Mouse (Mus musculus): ENCODE measurements around the gene Actl11. TPM values are rescaled to one million over a fixed set of nuclear protein-coding genes. Genes with fewer than 3 reads are reported as not detected.

Gene Actl11
- polyA plus RNA-seq, 1 experiment from 2014 or later = not detected

GRCm38 (mm10) chr9:107970311-107970710 is 42.0 kb downstream of the Actl11 start:
- Histone ChIP-seq H3K4me3 (no peak overlapping the region), H3K27ac (replicated peaks) (no peak overlapping the region), H3K27me3 (ENCODE audit: low read depth, poor library complexity, severe bottlenecking) (no peaks in the 10 kb centered on the region), H3K4me1 (no peaks in the 10 kb centered on the region), H3K9me3 (replicated peaks) (no peaks in the 10 kb centered on the region), H3K36me3 (peaks cover 73% of the 10 kb centered on the region)
- WGBS = 92% methylated on average over 5 of the region's 5 CpGs
- DNase-seq (ENCODE audit: low spot score) = no peak

DNA sequence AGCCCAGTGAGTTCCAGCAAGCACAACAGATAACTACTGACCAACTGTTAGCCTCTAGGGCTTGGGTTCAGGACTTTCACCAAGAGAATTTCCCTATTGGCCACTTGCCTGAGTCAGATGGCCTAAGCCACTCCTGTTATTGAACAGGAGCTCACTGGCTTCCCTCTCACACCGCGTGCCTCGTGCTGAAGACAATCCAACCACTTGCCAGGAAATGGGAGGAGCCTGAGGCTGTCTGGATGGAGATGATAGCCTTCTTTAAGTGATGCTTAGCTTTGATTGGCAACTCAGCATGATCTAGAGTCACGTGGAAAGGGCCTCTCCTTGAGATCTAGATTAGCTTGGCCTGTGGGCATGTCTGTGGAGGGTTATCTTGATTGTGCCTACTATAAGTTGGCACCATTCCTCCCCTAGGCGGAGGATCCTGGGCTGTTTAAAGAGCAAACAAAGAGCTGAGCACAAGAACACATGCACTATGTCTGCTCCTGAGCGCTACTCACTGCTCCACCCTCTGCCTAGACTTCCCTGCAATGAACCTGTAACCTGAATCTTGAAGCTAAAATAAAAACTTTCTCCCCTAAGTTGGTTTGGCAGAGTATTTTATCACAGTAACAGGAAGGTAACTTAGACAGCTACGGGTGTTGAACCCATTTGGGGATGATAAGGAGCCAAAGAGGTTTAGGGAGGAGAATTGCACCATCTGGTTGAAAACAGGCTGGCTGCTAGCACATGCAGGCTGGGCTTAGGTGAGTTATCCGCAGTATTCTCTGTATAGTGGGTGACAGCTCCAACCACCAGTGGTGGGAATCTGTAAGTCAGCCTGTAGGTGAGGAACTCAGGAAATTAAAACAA is 43.6 kb downstream of the Actl11 start:
- Histone ChIP-seq H3K27me3 (ENCODE audit: low read depth, poor library complexity, severe bottlenecking) (no peaks in the 10 kb centered on the region), H3K36me3 (peaks cover 57% of the 10 kb centered on the region), H3K9me3 (replicated peaks) (no peaks in the 10 kb centered on the region), H3K4me3 (no peak overlapping the region), H3K4me1 (0 out of 2 replicates have a peak, but pooled peaks cover 3% of the 10 kb centered on the region), H3K27ac (replicated peaks) (no peak overlapping the region)
- no peak for DNase-seq (ENCODE audit: low spot score)
- 83% methylated on average over 8 of the region's 8 CpGs for WGBS

GRCm38 (mm10) chr9:107974491-107975171 is 46.4 kb downstream of the Actl11 start:
- Histone ChIP-seq H3K27ac (replicated peaks) (no peak overlapping the region), H3K27me3 (ENCODE audit: low read depth, poor library complexity, severe bottlenecking) (no peaks in the 10 kb centered on the region), H3K4me1 (0 out of 2 replicates have a peak, but pooled peaks cover 3% of the 10 kb centered on the region), H3K4me3 (no peak overlapping the region), H3K9me3 (replicated peaks) (no peaks in the 10 kb centered on the region), H3K36me3 (peaks cover 34% of the 10 kb centered on the region)
- WGBS = 81% methylated on average over 10 of the region's 10 CpGs
- DNase-seq (ENCODE audit: low spot score) = no peak

DNA sequence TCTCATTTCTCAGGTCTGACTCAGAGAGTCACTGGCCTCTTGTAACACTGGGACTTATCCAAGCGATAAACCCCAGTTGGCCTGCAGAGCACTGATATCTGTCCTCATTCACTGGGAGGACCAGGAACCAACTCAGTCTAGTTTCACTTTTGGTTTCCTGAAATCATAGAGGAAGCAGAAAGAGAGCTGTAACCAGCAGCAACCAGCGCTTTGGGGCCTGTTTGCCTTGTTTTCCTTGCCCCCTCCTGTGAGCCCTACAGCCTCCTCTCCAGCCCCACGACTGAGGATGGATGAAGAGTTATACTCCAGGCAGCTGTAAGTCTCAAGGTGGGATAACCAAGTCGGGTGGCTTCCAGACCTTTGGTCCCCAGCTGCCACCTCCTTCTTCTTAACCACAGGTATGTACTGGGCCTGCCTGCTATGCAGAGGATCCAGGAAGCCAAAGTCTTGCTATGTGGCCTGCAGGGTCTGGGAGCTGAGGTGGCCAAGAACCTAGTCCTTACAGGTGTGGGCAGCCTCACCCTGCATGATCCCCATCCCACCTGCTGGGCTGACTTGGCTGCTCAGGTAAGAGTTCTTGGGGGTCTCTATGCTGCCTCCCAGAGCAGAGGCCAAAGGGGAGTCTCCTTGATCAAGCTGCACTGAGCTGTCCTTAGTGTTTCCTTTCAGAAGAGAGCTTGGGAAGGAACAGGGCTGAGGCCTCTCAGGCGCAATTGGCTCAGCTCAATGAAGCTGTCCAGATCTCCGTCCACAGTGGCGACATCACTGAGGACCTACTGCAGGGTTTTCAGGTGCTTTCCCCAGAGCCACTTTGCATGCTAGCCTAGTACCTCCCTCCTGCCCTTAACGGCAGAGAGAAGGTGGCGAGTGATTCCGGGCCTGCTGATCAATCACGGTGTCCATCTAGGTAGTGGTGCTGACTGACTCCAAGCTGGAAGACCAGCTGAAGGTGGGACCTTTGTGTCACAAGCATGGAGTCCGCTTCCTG is 47.4 kb downstream of the Actl11 start, which contains the start of gene Uba7:
Uba7 (plus strand) TSS at position 107 of the 988 bp plus-strand sequence.
- Histone ChIP-seq H3K9me3 (replicated peaks) (no peaks in the 10 kb centered on the region), H3K27me3 (ENCODE audit: low read depth, poor library complexity, severe bottlenecking) (no peaks in the 10 kb centered on the region), H3K4me3 (peak within 1 kb of the TSS; percentile 20; the same call in 1 of the 2 replicates), H3K4me1 (0 out of 2 replicates have a peak, but pooled peaks cover 4% of the 10 kb centered on the region), H3K27ac (replicated peaks) (peak within 1 kb of the TSS; percentile 38; the same call in 1 of the 2 replicates), H3K36me3 (peaks cover 23% of the 10 kb centered on the region)
- WGBS = 74% methylated on average over 12 of the region's 12 CpGs
- DNase-seq (ENCODE audit: low spot score) = no peak

DNA sequence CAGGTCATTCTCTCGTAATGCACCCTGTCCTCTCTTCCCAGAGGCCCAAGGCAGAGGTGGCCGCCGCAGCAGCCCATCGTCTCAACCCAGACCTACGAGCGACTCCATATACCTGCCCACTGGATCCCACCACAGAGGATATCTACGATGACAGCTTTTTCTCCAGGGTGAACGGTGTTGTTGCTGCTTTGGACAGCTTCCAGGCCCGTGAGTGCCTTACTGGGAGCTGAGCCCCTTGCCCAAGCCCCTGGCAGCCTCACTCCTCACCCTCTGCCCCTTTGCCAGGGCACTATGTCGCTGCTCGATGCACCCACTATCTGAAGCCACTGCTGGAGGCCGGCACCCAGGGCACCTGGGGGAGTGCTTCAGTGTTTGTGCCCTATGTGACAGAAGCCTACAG is 50.5 kb downstream of the Actl11 start:
- Histone ChIP-seq H3K9me3 (replicated peaks) (no peaks in the 10 kb centered on the region), H3K4me1 (peaks cover 33% of the 10 kb centered on the region), H3K4me3 (no peak overlapping the region), H3K27me3 (ENCODE audit: low read depth, poor library complexity, severe bottlenecking) (peaks cover 14% of the 10 kb centered on the region), H3K27ac (replicated peaks) (0 out of 2 replicates have a peak overlapping the region, but pooled peaks have one; percentile 9), H3K36me3 (no peaks in the 10 kb centered on the region)
- no peak for DNase-seq (ENCODE audit: low spot score)
- WGBS = 91% methylated on average over 12 of the region's 12 CpGs

Other genes with a start within 250 kb of the Actl11 start
- 3.2 and 3.6 TPM in 2 replicates for gene Gnat1, start 248.8 kb upstream of the Actl11 start, polyA plus RNA-seq (2016; fragmentation: Nextera tagmentation; extraction: Ambion mirVana)
- 14.9 and 17.2 TPM in 2 replicates for gene Sema3f, start 218.0 kb upstream of the Actl11 start, polyA plus RNA-seq (2016; fragmentation: Nextera tagmentation; extraction: Ambion mirVana)
- 200 and 220 TPM in 2 replicates for gene Rbm5, start 157.5 kb upstream of the Actl11 start, polyA plus RNA-seq (2016; fragmentation: Nextera tagmentation; extraction: Ambion mirVana)
- gene Rbm6, start 55.2 kb upstream of the Actl11 start, polyA plus RNA-seq (2016; fragmentation: Nextera tagmentation; extraction: Ambion mirVana) = 101 and 115 TPM in 2 replicates
- 11.6 and 15.3 TPM in 2 replicates for gene Mon1a, start 40.3 kb upstream of the Actl11 start, polyA plus RNA-seq (2016; fragmentation: Nextera tagmentation; extraction: Ambion mirVana)
- 0.78 and 0.79 TPM in 2 replicates for gene Mst1r, start 21.6 kb upstream of the Actl11 start, polyA plus RNA-seq (2016; fragmentation: Nextera tagmentation; extraction: Ambion mirVana)
- 20.9 and 23.0 TPM in 2 replicates for gene Camkv, start 7.2 kb downstream of the Actl11 start, polyA plus RNA-seq (2016; fragmentation: Nextera tagmentation; extraction: Ambion mirVana)
- gene Traip, start 21.7 kb downstream of the Actl11 start, polyA plus RNA-seq (2016; fragmentation: Nextera tagmentation; extraction: Ambion mirVana) = 35.8 and 41.7 TPM in 2 replicates
- gene Uba7, start 47.0 kb downstream of the Actl11 start, polyA plus RNA-seq (2016; fragmentation: Nextera tagmentation; extraction: Ambion mirVana) = 6.5 and 8.1 TPM in 2 replicates
- 0.83 and 1.2 TPM in 2 replicates for gene Gm20661, start 54.6 kb downstream of the Actl11 start, polyA plus RNA-seq (2016; fragmentation: Nextera tagmentation; extraction: Ambion mirVana)
- gene Inka1, start 57.4 kb downstream of the Actl11 start, polyA plus RNA-seq (2016; fragmentation: Nextera tagmentation; extraction: Ambion mirVana) = 29.7 and 32.1 TPM in 2 replicates
- 2.2 and 3.2 TPM in 2 replicates for gene Cdhr4, start 64.0 kb downstream of the Actl11 start, polyA plus RNA-seq (2016; fragmentation: Nextera tagmentation; extraction: Ambion mirVana)
- gene Gm20662, start 67.9 kb downstream of the Actl11 start, polyA plus RNA-seq (2016; fragmentation: Nextera tagmentation; extraction: Ambion mirVana) = 0.07 TPM in 1 of 2 replicates, not detected in the other
- 53.8 and 64.0 TPM in 2 replicates for gene Ip6k1, start 74.0 kb downstream of the Actl11 start, polyA plus RNA-seq (2016; fragmentation: Nextera tagmentation; extraction: Ambion mirVana)
- gene Gmppb, start 120.8 kb downstream of the Actl11 start, polyA plus RNA-seq (2016; fragmentation: Nextera tagmentation; extraction: Ambion mirVana) = 26.0 and 26.2 TPM in 2 replicates
- 2.6 and 3.8 TPM in 2 replicates for gene Amigo3, start 124.7 kb downstream of the Actl11 start, polyA plus RNA-seq (2016; fragmentation: Nextera tagmentation; extraction: Ambion mirVana)
- gene Mst1, start 152.0 kb downstream of the Actl11 start, polyA plus RNA-seq (2016; fragmentation: Nextera tagmentation; extraction: Ambion mirVana) = 0.78 and 0.87 TPM in 2 replicates
- gene Rnf123, start 154.9 kb downstream of the Actl11 start, polyA plus RNA-seq (2016; fragmentation: Nextera tagmentation; extraction: Ambion mirVana) = 32.2 and 39.6 TPM in 2 replicates
- 71.2 and 80.2 TPM in 2 replicates for gene Apeh, start 166.1 kb downstream of the Actl11 start, polyA plus RNA-seq (2016; fragmentation: Nextera tagmentation; extraction: Ambion mirVana)

Measured in midbrain, embryonic 10.5 days (tissue).